Mouse (Mus musculus) stomach, embryonic 16.5 days (tissue): ENCODE measurements around the gene Sec62. TPM values are rescaled to one million over a fixed set of nuclear protein-coding genes. Genes with fewer than 3 reads are reported as not detected.
A peak's percentile ranks its signal among the peaks of the same experiment; 100 is the strongest.

Experiments
- ATAC-seq: fragments of 200-750 bp; cut with Nextera tagmentation; 2 replicates; pipeline ENCODE4 v1.8.0; 2017; ENCODE audit warnings: moderate number of reproducible peaks, moderate TSS enrichment; ENCODE audit not compliant: insufficient read depth, low FRiP score
- H3K27ac ChIP-seq: fragments of 300-500 bp; sonication (generic); 2 replicates; pipeline ENCODE4 v1.5.1; 2014; ENCODE audit warnings: low read length
- H3K27me3 ChIP-seq: fragments of 300-500 bp; sonication (generic); 2 replicates; pipeline ENCODE4 v1.6.1; 2014; ENCODE audit warnings: low read length, control low read depth, mixed read lengths; ENCODE audit not compliant: control insufficient read depth, insufficient read depth
- H3K36me3 ChIP-seq: fragments of 300-500 bp; sonication (generic); 2 replicates; pipeline ENCODE4 v1.6.1; 2014; ENCODE audit warnings: low read length; ENCODE audit not compliant: control insufficient read depth, insufficient read depth
- H3K4me1 ChIP-seq: fragments of 300-500 bp; sonication (generic); 2 replicates; pipeline ENCODE4 v1.6.1; 2014; ENCODE audit warnings: low read length, control low read depth, mixed read lengths; ENCODE audit not compliant: control insufficient read depth, insufficient read depth
- H3K4me2 ChIP-seq: fragments of 300-500 bp; sonication (generic); 2 replicates; pipeline ENCODE4 v1.6.1; 2014; ENCODE audit warnings: low read depth, low read length, mixed read lengths
- H3K4me3 ChIP-seq: fragments of 300-500 bp; sonication (generic); replicated peaks from 2 replicates; pipeline ENCODE4 v1.5.1; 2014; ENCODE audit warnings: mild to moderate bottlenecking, low read length
- H3K9ac ChIP-seq: fragments of 300-500 bp; sonication (generic); 2 replicates; pipeline ENCODE4 v1.6.1; 2014; ENCODE audit warnings: low read length
- H3K9me3 ChIP-seq: fragments of 300-500 bp; sonication (generic); replicated peaks from 2 replicates; pipeline ENCODE4 v1.6.1; 2016; ENCODE audit warnings: low read length, control low read depth; ENCODE audit not compliant: control insufficient read depth
- WGBS: fragments of 180-500 bp; shearing (Covaris S2); extraction: QIAGEN DNeasy Blood & Tissue Kit; methylation state at CpG from one replicate; pipeline ENCODE4 v1.1.7; 2014; 5-methylcytosine and 5-hydroxymethylcytosine counted together
- polyA plus RNA-seq: library from polyadenylated mRNA; unstranded; fragments of >200 nt; fragmentation: Nextera tagmentation; extraction: Ambion mirVana; gene quantifications from 2 replicates; pipeline ENCODE4 v1.2.1, GENCODE M21; 2015

Gene Sec62
- polyA plus RNA-seq, 1 experiment from 2014 or later, result 86.1 TPM

GRCm38 (mm10) chr3:30769755-30770515, 22.7 kb upstream of the Sec62 start:
- ATAC-seq, result no peak
- no peak overlapping the region for H3K4me3 ChIP-seq
- no peaks in the 10 kb centered on the region for H3K9me3 ChIP-seq
- H3K4me2 ChIP-seq, result no peak overlapping the region
- WGBS, result 55% methylated on average over 10 of the region's 10 CpGs
- H3K36me3 ChIP-seq, result no peaks in the 10 kb centered on the region
- H3K27ac ChIP-seq, result no peak overlapping the region
- no peaks in the 10 kb centered on the region; the same call in 1 of the 2 replicates for H3K4me1 ChIP-seq
- no peak overlapping the region for H3K9ac ChIP-seq
- H3K27me3 ChIP-seq, result no peaks in the 10 kb centered on the region

- WGBS, result 71% methylated on average over 1 of the region's 1 CpGs
- Histone ChIP-seq H3K4me3 (no peak overlapping the region), H3K4me2 (no peak overlapping the region), H3K9me3 (no peaks in the 10 kb centered on the region), H3K9ac (no peak overlapping the region), H3K36me3 (no peaks in the 10 kb centered on the region), H3K27ac (no peak overlapping the region), H3K4me1 (no peaks in the 10 kb centered on the region), H3K27me3 (no peaks in the 10 kb centered on the region)
- peak; percentile 60 for ATAC-seq
Measured at GRCm38 (mm10) chr3:30771560-30771959, 21.1 kb upstream of the Sec62 start.

GRCm38 (mm10) chr3:30772631-30773030, 20.0 kb upstream of the Sec62 start:
- Histone ChIP-seq H3K4me2 (no peak overlapping the region), H3K27me3 (no peaks in the 10 kb centered on the region), H3K9ac (no peak overlapping the region), H3K36me3 (no peaks in the 10 kb centered on the region), H3K27ac (peak overlapping the region; percentile 60), H3K4me3 (no peak overlapping the region), H3K9me3 (no peaks in the 10 kb centered on the region), H3K4me1 (no peaks in the 10 kb centered on the region)
- peak; percentile 72; the same call in 1 of the 2 replicates for ATAC-seq
- WGBS, result 46% methylated on average over 4 of the region's 4 CpGs

- WGBS, result 91% methylated on average over 5 of the region's 5 CpGs
- Histone ChIP-seq H3K36me3 (no peaks in the 10 kb centered on the region), H3K4me2 (no peak overlapping the region), H3K9me3 (no peaks in the 10 kb centered on the region), H3K4me1 (no peaks in the 10 kb centered on the region), H3K4me3 (no peak overlapping the region), H3K27ac (no peak overlapping the region), H3K27me3 (no peaks in the 10 kb centered on the region), H3K9ac (no peak overlapping the region)
- no peak for ATAC-seq
Measured at GRCm38 (mm10) chr3:30774677-30775076, 18.0 kb upstream of the Sec62 start.

- WGBS, result 59% methylated on average over 5 of the region's 5 CpGs
- Histone ChIP-seq H3K4me1 (no peaks in the 10 kb centered on the region), H3K9ac (no peak overlapping the region), H3K36me3 (no peaks in the 10 kb centered on the region), H3K9me3 (no peaks in the 10 kb centered on the region), H3K27ac (no peak overlapping the region), H3K27me3 (no peaks in the 10 kb centered on the region), H3K4me3 (no peak overlapping the region), H3K4me2 (no peak overlapping the region)
- no peak for ATAC-seq
Measured at GRCm38 (mm10) chr3:30777984-30778383, 14.7 kb upstream of the Sec62 start.

GRCm38 (mm10) chr3:30788531-30788930, 4.1 kb upstream of the Sec62 start:
- 18% methylated on average over 5 of the region's 5 CpGs for WGBS
- H3K4me2 ChIP-seq, result no peak overlapping the region
- no peak overlapping the region for H3K27ac ChIP-seq
- no peak for ATAC-seq
- H3K27me3 ChIP-seq, result no peaks in the 10 kb centered on the region
- no peak overlapping the region for H3K4me3 ChIP-seq
- H3K36me3 ChIP-seq, result no peaks in the 10 kb centered on the region
- no peaks in the 10 kb centered on the region for H3K9me3 ChIP-seq
- H3K9ac ChIP-seq, result no peak overlapping the region; the same call in 1 of the 2 replicates
- no peaks in the 10 kb centered on the region for H3K4me1 ChIP-seq

- Histone ChIP-seq H3K4me1 (no peaks in the 10 kb centered on the region), H3K27me3 (no peaks in the 10 kb centered on the region), H3K4me3 (peak overlapping the region; percentile 97), H3K36me3 (no peaks in the 10 kb centered on the region), H3K9me3 (no peaks in the 10 kb centered on the region), H3K4me2 (peak overlapping the region; percentile 80), H3K27ac (peak overlapping the region; percentile 78), H3K9ac (peak overlapping the region; percentile 98)
- WGBS, result under 1% methylated on average over 59 of the region's 75 CpGs
- ATAC-seq, result peak; percentile 81
Measured at GRCm38 (mm10) chr3:30793403-30794221, 937 bp downstream of the Sec62 start.

GRCm38 (mm10) chr3:30802171-30802570, 9.5 kb downstream of the Sec62 start:
- H3K27me3 ChIP-seq, result no peaks in the 10 kb centered on the region
- 89% methylated on average over 3 of the region's 3 CpGs for WGBS
- H3K4me2 ChIP-seq, result no peak overlapping the region
- 0 out of 2 replicates have a peak, but pooled peaks cover 13% of the 10 kb centered on the region for H3K36me3 ChIP-seq
- no peaks in the 10 kb centered on the region for H3K9me3 ChIP-seq
- H3K9ac ChIP-seq, result no peak overlapping the region
- no peak overlapping the region for H3K27ac ChIP-seq
- H3K4me1 ChIP-seq, result no peaks in the 10 kb centered on the region
- no peak overlapping the region for H3K4me3 ChIP-seq
- ATAC-seq, result no peak

- ATAC-seq, result no peak
- WGBS, result 52% methylated on average over 3 of the region's 3 CpGs
- Histone ChIP-seq H3K36me3 (peaks cover 15% of the 10 kb centered on the region), H3K27me3 (no peaks in the 10 kb centered on the region), H3K9me3 (no peaks in the 10 kb centered on the region), H3K4me2 (no peak overlapping the region), H3K4me3 (no peak overlapping the region), H3K9ac (no peak overlapping the region), H3K27ac (no peak overlapping the region), H3K4me1 (no peaks in the 10 kb centered on the region)
Measured at GRCm38 (mm10) chr3:30812881-30813280, 20.2 kb downstream of the Sec62 start.
